Mouse (Mus musculus) hindbrain, embryonic 12.5 days (tissue): ENCODE measurements around the gene Gtf2ird2. TPM values are rescaled to one million over a fixed set of nuclear protein-coding genes. Genes with fewer than 3 reads are reported as not detected.
A peak's percentile ranks its signal among the peaks of the same experiment; 100 is the strongest.

Experiments
- ATAC-seq: fragments of 200-750 bp; cut with Nextera tagmentation; 2 replicates; pipeline ENCODE4 v1.8.0; 2017; ENCODE audit warnings: moderate TSS enrichment; ENCODE audit not compliant: low FRiP score
- H3K27ac ChIP-seq: fragments of 300-500 bp; sonication (generic); 2 replicates; pipeline ENCODE4 v1.5.1; 2016; ENCODE audit warnings: mild to moderate bottlenecking
- H3K27me3 ChIP-seq: fragments of 300-500 bp; sonication (generic); 2 replicates; pipeline ENCODE4 v1.6.1; 2016; ENCODE audit warnings: mild to moderate bottlenecking
- H3K36me3 ChIP-seq: fragments of 300-500 bp; sonication (generic); 2 replicates; pipeline ENCODE4 v1.6.1; 2016; ENCODE audit warnings: mild to moderate bottlenecking
- H3K4me1 ChIP-seq: fragments of 300-500 bp; sonication (generic); 2 replicates; pipeline ENCODE4 v1.6.1; 2016
- H3K4me2 ChIP-seq: fragments of 300-500 bp; sonication (generic); replicated peaks from 2 replicates; pipeline ENCODE4 v1.6.1; 2016; ENCODE audit warnings: mild to moderate bottlenecking
- H3K4me3 ChIP-seq: fragments of 300-500 bp; sonication (generic); 2 replicates; pipeline ENCODE4 v1.5.1; 2016; ENCODE audit warnings: mild to moderate bottlenecking
- H3K9ac ChIP-seq: fragments of 300-500 bp; sonication (generic); 2 replicates; pipeline ENCODE4 v1.6.1; 2016; ENCODE audit warnings: mild to moderate bottlenecking, moderate library complexity
- H3K9me3 ChIP-seq: fragments of 300-500 bp; sonication (generic); replicated peaks from 2 replicates; pipeline ENCODE4 v1.6.1; 2016; ENCODE audit warnings: mild to moderate bottlenecking
- WGBS: fragments of 180-500 bp; shearing (Covaris S2); methylation state at CpG from one replicate; pipeline ENCODE4 v1.1.7; 2016; 5-methylcytosine and 5-hydroxymethylcytosine counted together
- polyA plus RNA-seq: library from polyadenylated mRNA; unstranded; fragments of >200 nt; fragmentation: Nextera tagmentation; extraction: Ambion mirVana; gene quantifications from 2 replicates; pipeline ENCODE4 v1.2.1, GENCODE M21; 2016

Gene Gtf2ird2
- polyA plus RNA-seq, 1 experiment from 2014 or later: 11.7 TPM

DNA sequence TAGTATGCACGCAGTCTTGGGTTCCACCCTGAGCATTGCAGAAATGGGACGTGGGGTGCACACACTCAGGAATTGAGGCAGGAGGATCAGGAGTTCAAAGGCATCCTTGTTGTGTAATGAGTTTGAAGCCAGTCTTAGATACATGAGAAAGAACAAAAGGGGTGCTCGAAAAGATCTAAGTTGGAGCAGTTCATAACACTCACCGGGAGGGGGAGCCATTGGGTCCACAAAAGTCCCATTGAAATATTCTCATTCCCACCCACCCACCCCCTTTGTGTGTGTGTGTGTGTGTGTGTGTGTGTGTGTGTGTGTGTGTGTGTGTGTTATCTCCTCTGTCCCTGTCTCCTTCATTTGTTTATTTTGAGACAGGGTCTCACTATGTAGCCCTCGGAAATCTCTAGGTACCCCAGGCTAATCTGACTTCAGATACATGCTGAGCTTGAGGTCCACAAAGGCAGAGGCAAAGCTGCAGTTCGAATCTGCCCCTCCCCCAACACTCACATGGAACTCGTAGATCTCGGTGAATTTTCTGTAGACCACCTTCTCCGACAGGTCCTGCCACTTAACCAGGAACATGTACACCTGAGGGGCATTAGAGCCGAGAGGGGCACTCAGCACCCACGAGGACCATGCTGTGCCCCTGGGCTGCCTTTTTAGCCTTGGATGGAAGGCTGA, 43.9 kb downstream of the Gtf2ird2 start:
- no peak overlapping the region for H3K27ac ChIP-seq
- H3K36me3 ChIP-seq: no peaks in the 10 kb centered on the region
- 0 out of 2 replicates have a peak, but pooled peaks cover 3% of the 10 kb centered on the region for H3K4me1 ChIP-seq
- H3K4me2 ChIP-seq: no peak overlapping the region
- H3K9ac ChIP-seq: peak overlapping the region; percentile 23; the same call in 1 of the 2 replicates
- no peak for ATAC-seq
- peaks cover 5% of the 10 kb centered on the region for H3K27me3 ChIP-seq
- H3K9me3 ChIP-seq: no peaks in the 10 kb centered on the region
- H3K4me3 ChIP-seq: no peak overlapping the region
- WGBS: 40% methylated on average over 11 of the region's 11 CpGs

DNA sequence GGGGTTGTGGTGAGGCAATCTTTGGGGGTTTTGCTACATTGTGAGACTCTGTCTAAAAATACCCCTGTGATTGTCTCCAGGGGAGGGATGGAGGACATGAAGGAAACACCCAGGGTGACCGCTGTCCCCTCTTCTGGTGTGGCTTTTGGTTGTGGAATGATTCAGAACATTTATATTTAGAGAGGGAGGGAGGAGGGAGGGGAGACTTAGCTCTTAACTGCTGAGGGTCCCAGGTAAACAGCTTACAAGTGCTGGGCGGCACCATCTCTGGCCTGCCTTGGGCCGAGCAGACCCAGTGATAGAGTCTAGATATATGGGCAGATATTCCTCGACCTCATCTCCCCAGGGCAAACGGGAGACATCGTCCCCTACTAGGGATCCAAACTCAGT, 44.4 kb downstream of the Gtf2ird2 start:
- no peaks in the 10 kb centered on the region for H3K36me3 ChIP-seq
- H3K4me3 ChIP-seq: no peak overlapping the region
- 86% methylated on average over 6 of the region's 6 CpGs for WGBS
- ATAC-seq: no peak
- no peak overlapping the region for H3K4me2 ChIP-seq
- peaks cover 1% of the 10 kb centered on the region; the same call in 1 of the 2 replicates for H3K27me3 ChIP-seq
- no peak overlapping the region for H3K27ac ChIP-seq
- 0 out of 2 replicates have a peak, but pooled peaks cover 3% of the 10 kb centered on the region for H3K4me1 ChIP-seq
- peak overlapping the region; percentile 23; the same call in 1 of the 2 replicates for H3K9ac ChIP-seq
- H3K9me3 ChIP-seq: no peaks in the 10 kb centered on the region

GRCm38 (mm10) chr5:134229391-134229790, 45.6 kb downstream of the Gtf2ird2 start, which contains the start of gene Ncf1:
Gene Ncf1 (minus strand): TSS chr5:134229625.
- H3K4me3 ChIP-seq: no peak within 1 kb of the TSS
- no peak for ATAC-seq
- H3K36me3 ChIP-seq: no peaks in the 10 kb centered on the region
- no peak within 1 kb of the TSS for H3K4me2 ChIP-seq
- no peaks in the 10 kb centered on the region for H3K27me3 ChIP-seq
- peaks cover 7% of the 10 kb centered on the region; the same call in 1 of the 2 replicates for H3K4me1 ChIP-seq
- WGBS: 84% methylated on average over 7 of the region's 7 CpGs
- H3K27ac ChIP-seq: no peak within 1 kb of the TSS; the same call in 1 of the 2 replicates
- no peak within 1 kb of the TSS for H3K9ac ChIP-seq
- no peaks in the 10 kb centered on the region for H3K9me3 ChIP-seq

DNA sequence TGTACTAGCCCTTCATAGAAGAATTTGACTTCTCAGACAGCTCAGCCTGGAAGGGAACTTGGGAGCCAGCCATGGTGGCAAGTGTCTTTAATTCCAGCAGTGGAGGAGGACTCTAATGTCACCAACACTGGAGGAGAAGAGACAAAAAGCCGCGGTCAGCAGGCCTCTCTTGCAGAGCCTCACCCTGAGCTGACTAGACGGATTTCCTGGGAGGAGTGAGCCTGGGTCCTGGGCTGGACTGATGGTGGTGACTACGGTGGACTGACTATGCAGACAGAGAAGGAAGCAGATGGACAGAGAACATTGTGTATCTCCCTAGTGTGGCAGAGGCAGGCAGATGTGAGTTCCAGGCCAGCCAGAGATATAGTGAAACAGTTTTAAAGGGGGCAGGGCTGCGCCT, 47.6 kb downstream of the Gtf2ird2 start:
- 81% methylated on average over 5 of the region's 5 CpGs for WGBS
- no peak overlapping the region for H3K9ac ChIP-seq
- no peak overlapping the region for H3K4me3 ChIP-seq
- ATAC-seq: no peak
- no peak overlapping the region for H3K4me2 ChIP-seq
- H3K9me3 ChIP-seq: no peaks in the 10 kb centered on the region
- peaks cover 24% of the 10 kb centered on the region for H3K4me1 ChIP-seq
- peaks cover 12% of the 10 kb centered on the region for H3K36me3 ChIP-seq
- no peak overlapping the region for H3K27ac ChIP-seq
- no peaks in the 10 kb centered on the region for H3K27me3 ChIP-seq

GRCm38 (mm10) chr5:134232111-134232510, 48.3 kb downstream of the Gtf2ird2 start:
- no peaks in the 10 kb centered on the region for H3K27me3 ChIP-seq
- no peak overlapping the region for H3K4me2 ChIP-seq
- H3K36me3 ChIP-seq: peaks cover 19% of the 10 kb centered on the region
- no peaks in the 10 kb centered on the region for H3K9me3 ChIP-seq
- H3K4me3 ChIP-seq: no peak overlapping the region
- H3K4me1 ChIP-seq: peaks cover 24% of the 10 kb centered on the region
- 81% methylated on average over 6 of the region's 6 CpGs for WGBS
- H3K9ac ChIP-seq: no peak overlapping the region
- ATAC-seq: no peak
- H3K27ac ChIP-seq: no peak overlapping the region

- H3K27ac ChIP-seq: no peak overlapping the region
- ATAC-seq: no peak
Observed at GRCm38 (mm10) chr5:134232568-134232967, 48.7 kb downstream of the Gtf2ird2 start.

DNA sequence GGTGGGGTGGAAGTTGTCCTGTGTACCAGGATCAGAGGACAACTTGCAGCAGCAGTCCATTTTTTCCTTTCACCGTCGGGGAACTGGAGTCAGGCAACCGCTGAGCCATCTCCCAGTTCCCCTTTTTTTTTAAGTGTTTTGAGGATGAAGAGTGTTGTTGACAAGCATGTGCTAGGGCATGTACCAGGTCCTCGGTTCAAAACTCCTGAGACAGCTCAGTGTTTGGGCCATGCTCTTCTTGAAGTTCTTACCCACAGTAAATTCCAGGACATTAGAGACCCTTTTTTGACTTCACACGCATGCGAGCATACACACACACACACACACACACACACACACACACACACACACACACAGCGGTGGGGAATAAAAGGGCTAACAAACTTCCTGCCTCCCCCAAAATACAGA, 49.4 kb downstream of the Gtf2ird2 start:
- Histone ChIP-seq H3K9ac (no peak overlapping the region), H3K4me2 (no peak overlapping the region), H3K9me3 (no peaks in the 10 kb centered on the region), H3K36me3 (peaks cover 30% of the 10 kb centered on the region), H3K27me3 (no peaks in the 10 kb centered on the region), H3K4me3 (no peak overlapping the region), H3K27ac (no peak overlapping the region), H3K4me1 (peaks cover 26% of the 10 kb centered on the region)
- no peak for ATAC-seq
- 90% methylated on average over 7 of the region's 7 CpGs for WGBS

More at GRCm38 (mm10) chr5:134232568-134232967, 48.7 kb downstream of the Gtf2ird2 start:
- H3K4me2 ChIP-seq: no peak overlapping the region
- 49% methylated on average over 7 of the region's 7 CpGs for WGBS
- no peak overlapping the region for H3K4me3 ChIP-seq
- no peaks in the 10 kb centered on the region for H3K27me3 ChIP-seq
- H3K4me1 ChIP-seq: peaks cover 21% of the 10 kb centered on the region
- no peaks in the 10 kb centered on the region for H3K9me3 ChIP-seq
- no peak overlapping the region for H3K9ac ChIP-seq
- peaks cover 24% of the 10 kb centered on the region for H3K36me3 ChIP-seq

DNA sequence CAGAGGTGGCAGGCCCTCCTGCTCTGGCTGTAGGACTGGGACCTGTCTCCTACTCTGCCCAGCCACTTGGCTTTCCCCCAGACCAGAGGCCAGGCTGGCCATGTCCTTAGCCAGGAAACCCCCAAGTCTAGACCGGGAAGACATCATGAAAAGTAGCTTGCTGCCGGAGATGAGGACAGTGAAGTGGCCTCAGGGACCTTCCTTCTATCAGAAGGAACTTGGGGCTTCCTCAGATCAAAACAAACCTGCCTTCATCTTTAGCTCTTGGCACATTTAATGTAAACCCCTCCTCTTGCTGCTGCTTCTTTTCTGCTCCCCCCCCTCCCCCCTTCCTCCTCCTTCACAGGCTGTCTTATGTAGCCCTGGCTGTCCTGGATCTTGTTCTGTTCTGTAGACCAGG, 50.4 kb downstream of the Gtf2ird2 start:
- peak overlapping the region; percentile 60; the same call in 1 of the 2 replicates for H3K27ac ChIP-seq
- no peak overlapping the region for H3K4me2 ChIP-seq
- no peak for ATAC-seq

DNA sequence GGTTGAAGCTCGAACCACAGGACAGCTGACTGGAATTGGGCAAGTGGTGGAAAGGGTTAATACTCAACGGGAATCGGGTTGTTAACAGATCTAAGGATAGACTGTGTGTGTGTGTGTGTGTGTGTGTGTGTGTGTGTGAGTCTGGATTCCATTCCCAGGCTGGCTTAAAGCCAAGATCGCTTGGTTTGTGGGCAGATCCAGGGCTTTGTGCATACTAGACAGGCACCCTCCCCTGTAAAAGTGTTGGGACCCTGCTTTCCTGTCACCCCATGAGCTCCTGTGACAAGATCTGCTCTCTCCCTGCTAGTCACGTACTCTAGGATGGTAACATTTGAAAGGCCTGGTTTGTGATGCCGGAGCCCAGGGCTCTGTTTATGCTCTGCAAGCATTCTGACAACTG, 51.3 kb downstream of the Gtf2ird2 start:
- 53% methylated on average over 6 of the region's 6 CpGs for WGBS

More for the DNA sequence above, 50.4 kb downstream of the Gtf2ird2 start:
- Histone ChIP-seq H3K36me3 (peaks cover 39% of the 10 kb centered on the region), H3K4me1 (peaks cover 30% of the 10 kb centered on the region), H3K27me3 (no peaks in the 10 kb centered on the region), H3K4me3 (no peak overlapping the region), H3K9ac (no peak overlapping the region), H3K9me3 (no peaks in the 10 kb centered on the region)
- WGBS: 65% methylated on average over 2 of the region's 2 CpGs

GRCm38 (mm10) chr5:134236241-134236640, 52.4 kb downstream of the Gtf2ird2 start:
- Histone ChIP-seq H3K36me3 (peaks cover 60% of the 10 kb centered on the region), H3K9ac (no peak overlapping the region), H3K4me3 (no peak overlapping the region), H3K4me2 (no peak overlapping the region), H3K9me3 (no peaks in the 10 kb centered on the region), H3K27ac (peak overlapping the region; percentile 17; the same call in 1 of the 2 replicates), H3K27me3 (no peaks in the 10 kb centered on the region), H3K4me1 (peaks cover 30% of the 10 kb centered on the region)
- WGBS: 91% methylated on average over 3 of the region's 3 CpGs
- ATAC-seq: no peak

More for the DNA sequence above, 51.3 kb downstream of the Gtf2ird2 start:
- H3K4me3 ChIP-seq: no peak overlapping the region
- 0 out of 2 replicates have a peak overlapping the region, but pooled peaks have one; percentile 8 for H3K9ac ChIP-seq
- no peaks in the 10 kb centered on the region for H3K27me3 ChIP-seq
- peaks cover 49% of the 10 kb centered on the region for H3K36me3 ChIP-seq
- H3K4me2 ChIP-seq: no peak overlapping the region
- no peaks in the 10 kb centered on the region for H3K9me3 ChIP-seq
- peak; percentile 26; the same call in 1 of the 2 replicates for ATAC-seq
- peak overlapping the region; percentile 60; the same call in 1 of the 2 replicates for H3K27ac ChIP-seq
- H3K4me1 ChIP-seq: peaks cover 30% of the 10 kb centered on the region

DNA sequence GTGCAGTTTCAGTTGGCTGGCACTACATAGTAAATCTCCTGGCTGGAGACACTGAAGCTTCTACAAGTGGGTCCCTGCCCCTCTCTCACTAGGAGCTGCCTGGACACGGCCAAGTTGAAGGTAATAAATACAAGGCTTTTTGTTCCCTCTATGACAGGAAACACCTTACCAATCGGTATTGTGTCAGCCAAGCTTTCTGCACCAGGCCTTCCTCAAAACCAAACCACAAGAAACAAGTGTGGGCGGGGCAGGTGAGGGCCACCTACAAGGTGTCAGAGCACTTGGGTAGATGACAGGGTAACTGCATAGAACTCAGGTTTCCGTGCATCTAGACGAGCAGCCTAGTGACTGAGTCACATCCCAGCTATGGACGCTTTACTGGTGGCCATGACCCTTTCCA, 53.0 kb downstream of the Gtf2ird2 start:
- Histone ChIP-seq H3K4me3 (no peak overlapping the region), H3K4me2 (no peak overlapping the region), H3K4me1 (peaks cover 30% of the 10 kb centered on the region), H3K9ac (no peak overlapping the region), H3K9me3 (no peaks in the 10 kb centered on the region), H3K27me3 (no peaks in the 10 kb centered on the region), H3K27ac (no peak overlapping the region), H3K36me3 (peaks cover 65% of the 10 kb centered on the region)
- 94% methylated on average over 6 of the region's 6 CpGs for WGBS
- no peak for ATAC-seq

- Histone ChIP-seq H3K27ac (no peak overlapping the region), H3K9ac (no peak overlapping the region), H3K9me3 (no peaks in the 10 kb centered on the region), H3K4me3 (no peak overlapping the region), H3K4me1 (peaks cover 30% of the 10 kb centered on the region), H3K36me3 (peaks cover 72% of the 10 kb centered on the region), H3K4me2 (no peak overlapping the region), H3K27me3 (no peaks in the 10 kb centered on the region)
- WGBS: 92% methylated on average over 11 of the region's 11 CpGs
- no peak for ATAC-seq
Observed at GRCm38 (mm10) chr5:134237508-134237907, 53.7 kb downstream of the Gtf2ird2 start.
